Mouse (Mus musculus) layer of hippocampus, adult 2 months (tissue): ENCODE measurements around the gene Naaa. TPM values are rescaled to one million over a fixed set of nuclear protein-coding genes. Genes with fewer than 3 reads are reported as not detected.

Experiments
- DNase-seq, 2 experiments: peaks; one replicate each; pipeline ENCODE4 v3.0.0; 2022; ENCODE audit warnings: low spot score in 2 of 2
- H3K27ac ChIP-seq: fragments of 200-600 bp; 2 replicates; pipeline ENCODE4 v1.8.1; 2022
- H3K4me3 ChIP-seq: fragments of 200-600 bp; 2 replicates; pipeline ENCODE4 v1.8.1; 2022; ENCODE audit warnings: mild to moderate bottlenecking
- CTCF ChIP-seq: fragments of 200-600 bp; conservative IDR thresholded peaks from 2 replicates; pipeline ENCODE4 v1.8.1; 2022; ENCODE audit warnings: antibody characterized with exemption, mild to moderate bottlenecking, moderate library complexity
- total RNA-seq, 2 experiments: library from RNA; stranded (reverse); gene quantifications; 2 replicates each; pipeline ENCODE4 v1.2.3; 2021

Gene Naaa
- total RNA-seq, 2 experiments from 2014 or later, result 50.1 to 51.0 TPM

- Histone ChIP-seq H3K4me3 (no peak overlapping the region), H3K27ac (no peak overlapping the region)
- no peak for DNase-seq
- TF ChIP-seq CTCF, result no peak
These were observed 58.1 kb downstream of the Naaa start for GRCm38 (mm10) chr5:92219826-92220225.

- TF ChIP-seq CTCF, result no peak
- no peak overlapping the region for H3K4me3 ChIP-seq
- H3K27ac ChIP-seq, result no peak overlapping the region
- no peak for DNase-seq
These were observed 58.8 kb downstream of the Naaa start for GRCm38 (mm10) chr5:92218915-92219793.

GRCm38 (mm10) chr5:92215308-92215707 lies 62.7 kb downstream of the Naaa start, which contains the start of gene U90926:
Gene U90926 (minus strand): TSS chr5:92215408.
- Histone ChIP-seq H3K27ac (no peak within 1 kb of the TSS), H3K4me3 (no peak within 1 kb of the TSS)
- TF ChIP-seq CTCF, result no peak
- no peak for DNase-seq

- no peak for TF ChIP-seq CTCF
- DNase-seq, result no peak
- no peak overlapping the region for H3K4me3 ChIP-seq
- no peak overlapping the region for H3K27ac ChIP-seq
These were observed 65.7 kb downstream of the Naaa start for GRCm38 (mm10) chr5:92212231-92212630.

- DNase-seq, result no peak
- no peak overlapping the region for H3K4me3 ChIP-seq
- TF ChIP-seq CTCF, result no peak
These were observed 67.8 kb downstream of the Naaa start for GRCm38 (mm10) chr5:92210205-92210604.

More at GRCm38 (mm10) chr5:92210205-92210604, 67.8 kb downstream of the Naaa start:
- H3K27ac ChIP-seq, result no peak overlapping the region

Other genes with a start within 250 kb of the Naaa start
- gene Cdkl2, start 234.3 kb downstream of the Naaa start, total RNA-seq, result 10 to 100 TPM; 36.2 to 38.0 TPM
- gene G3bp2, start 194.5 kb downstream of the Naaa start, total RNA-seq, result 100 to 1,000 TPM; 233 to 246 TPM
- 10 to 100 TPM; 76.7 to 79.6 TPM for gene Uso1, start 140.2 kb downstream of the Naaa start, total RNA-seq
- gene U90926, start 62.8 kb downstream of the Naaa start, total RNA-seq, result not detected
- gene Ppef2, start 21.9 kb downstream of the Naaa start, total RNA-seq, result 1 to 10 TPM; 1.0 to 1.1 TPM
- gene Sdad1, start 32.3 kb upstream of the Naaa start, total RNA-seq, result 10 to 100 TPM; 20.0 to 23.1 TPM
- gene Cxcl9, start 49.9 kb upstream of the Naaa start, total RNA-seq, result not detected
- 1 to 10 TPM; 3.7 to 4.8 TPM for gene Art3, start 53.7 kb upstream of the Naaa start, total RNA-seq
- not detected for gene Cxcl10, start 70.7 kb upstream of the Naaa start, total RNA-seq
- gene Nup54, start 157.0 kb upstream of the Naaa start, total RNA-seq, result 10 to 100 TPM; 32.1 to 32.2 TPM
- 10 to 100 TPM; 88.9 to 89.8 TPM for gene Scarb2, start 228.7 kb upstream of the Naaa start, total RNA-seq